Mouse (Mus musculus) testis, adult 2 months (tissue): ENCODE measurements around the gene Fam78a. TPM values are rescaled to one million over a fixed set of nuclear protein-coding genes. Genes with fewer than 3 reads are reported as not detected.
"Not testable (repeated sequence)": the region's sequence is repeated elsewhere in the genome, so short reads cannot be mapped to it uniquely, and the experiment has no call there.

Source experiments
- H3K27ac ChIP-seq: fragments of 200-500 bp; 2 replicates; pipeline ENCODE4 v1.5.1; 2012; ENCODE audit warnings: low read depth, low read length; ENCODE audit not compliant: control insufficient read depth, insufficient read depth
- H3K27me3 ChIP-seq: fragments of 200-500 bp; 2 replicates; pipeline ENCODE4 v1.6.1; 2012; ENCODE audit warnings: mild to moderate bottlenecking, low read length, moderate library complexity; ENCODE audit not compliant: control insufficient read depth, insufficient read depth
- H3K36me3 ChIP-seq: fragments of 200-500 bp; 2 replicates; pipeline ENCODE4 v1.6.1; 2012; ENCODE audit warnings: mild to moderate bottlenecking, low read length; ENCODE audit not compliant: control insufficient read depth, insufficient read depth
- H3K4me1 ChIP-seq: fragments of 200-500 bp; 2 replicates; pipeline ENCODE4 v1.6.1; 2012; ENCODE audit warnings: low read length; ENCODE audit not compliant: control insufficient read depth, insufficient read depth
- H3K4me3 ChIP-seq: fragments of 200-500 bp; 2 replicates; pipeline ENCODE4 v1.5.1; 2012; ENCODE audit warnings: low read depth, mild to moderate bottlenecking, low read length, moderate library complexity, mixed read lengths; ENCODE audit not compliant: control insufficient read depth
- CTCF ChIP-seq: fragments of 200-500 bp; IDR thresholded peaks from 2 replicates; pipeline ENCODE4 v1.5.1; 2012; ENCODE audit warnings: low read depth, mild to moderate bottlenecking, inconsistent platforms, low read length, moderate library complexity; ENCODE audit not compliant: control insufficient read depth, insufficient read depth, insufficient replicate concordance
- POLR2A ChIP-seq: fragments of 200-500 bp; IDR thresholded peaks from 2 replicates; pipeline ENCODE4 v1.6.1; 2012; ENCODE audit warnings: low read depth, mild to moderate bottlenecking, inconsistent platforms, low read length, moderate library complexity; ENCODE audit not compliant: control insufficient read depth
- polyA plus RNA-seq: library from polyadenylated mRNA; depleted of rRNA; stranded (reverse); fragments of >200 nt; gene quantifications from 2 replicates; pipeline ENCODE4 v1.2.3, GENCODE M21; 2012

Gene Fam78a
- polyA plus RNA-seq, 1 experiment = 276 TPM

GRCm38 (mm10) chr2:32046009-32046408 lies 38.6 kb downstream of the Fam78a start:
- peaks cover 1% of the 10 kb centered on the region for H3K36me3 ChIP-seq

GRCm38 (mm10) chr2:32045375-32045774 lies 39.3 kb downstream of the Fam78a start:
- H3K27me3 ChIP-seq = no peaks in the 10 kb centered on the region
- no peak for TF ChIP-seq POLR2A
- no peak for TF ChIP-seq CTCF
- no peak overlapping the region for H3K4me3 ChIP-seq
- no peak overlapping the region for H3K27ac ChIP-seq
- peaks cover 1% of the 10 kb centered on the region for H3K36me3 ChIP-seq
- no peaks in the 10 kb centered on the region for H3K4me1 ChIP-seq

More at GRCm38 (mm10) chr2:32046009-32046408, 38.6 kb downstream of the Fam78a start:
- Histone ChIP-seq H3K4me1 (no peaks in the 10 kb centered on the region), H3K27ac (no peak overlapping the region), H3K4me3 (no peak overlapping the region), H3K27me3 (no peaks in the 10 kb centered on the region)
- no peak for TF ChIP-seq CTCF

- Histone ChIP-seq H3K27ac (no peak overlapping the region), H3K27me3 (no peaks in the 10 kb centered on the region), H3K4me1 (no peaks in the 10 kb centered on the region), H3K36me3 (peaks cover 4% of the 10 kb centered on the region), H3K4me3 (no peak overlapping the region)
- TF ChIP-seq POLR2A (no peak), CTCF (no peak)
Observed at GRCm38 (mm10) chr2:32043836-32044235, 40.8 kb downstream of the Fam78a start.

- Histone ChIP-seq H3K4me1 (no peaks in the 10 kb centered on the region), H3K27me3 (no peaks in the 10 kb centered on the region), H3K36me3 (peaks cover 5% of the 10 kb centered on the region), H3K27ac (no peak overlapping the region), H3K4me3 (no peak overlapping the region)
- TF ChIP-seq CTCF (no peak), POLR2A (no peak)
Observed at GRCm38 (mm10) chr2:32041087-32041486, 43.6 kb downstream of the Fam78a start.

- not testable (repeated sequence) for H3K36me3 ChIP-seq, H3K4me1 ChIP-seq, H3K27ac ChIP-seq, H3K4me3 ChIP-seq, H3K27me3 ChIP-seq
Observed at GRCm38 (mm10) chr2:32040646-32041045, 44.0 kb downstream of the Fam78a start.

- H3K27me3 ChIP-seq = no peaks in the 10 kb centered on the region; the same call in 1 of the 2 replicates
- H3K27ac ChIP-seq = no peak overlapping the region
- peaks cover 4% of the 10 kb centered on the region for H3K36me3 ChIP-seq
- TF ChIP-seq CTCF (no peak), POLR2A (no peak)
- no peaks in the 10 kb centered on the region for H3K4me1 ChIP-seq
- H3K4me3 ChIP-seq = no peak overlapping the region
Observed at GRCm38 (mm10) chr2:32038661-32039081, 46.0 kb downstream of the Fam78a start.

GRCm38 (mm10) chr2:32037279-32037858 lies 47.3 kb downstream of the Fam78a start:
- H3K27me3 ChIP-seq = no peaks in the 10 kb centered on the region; the same call in 1 of the 2 replicates
- H3K4me1 ChIP-seq = no peaks in the 10 kb centered on the region
- H3K27ac ChIP-seq = no peak overlapping the region
- TF ChIP-seq CTCF = no peak
- TF ChIP-seq POLR2A = no peak
- peaks cover 4% of the 10 kb centered on the region for H3K36me3 ChIP-seq
- no peak overlapping the region for H3K4me3 ChIP-seq

GRCm38 (mm10) chr2:32034206-32034605 lies 50.5 kb downstream of the Fam78a start:
- Histone ChIP-seq H3K27ac (no peak overlapping the region), H3K4me3 (no peak overlapping the region), H3K4me1 (no peaks in the 10 kb centered on the region), H3K27me3 (no peaks in the 10 kb centered on the region; the same call in 1 of the 2 replicates), H3K36me3 (peaks cover 3% of the 10 kb centered on the region)
- TF ChIP-seq POLR2A (no peak), CTCF (no peak)
